Mouse (Mus musculus) ES-E14 (cell line): ENCODE measurements at regions not wholly inside any gene's neighbourhood (a gene's known extent, or its start where the extent isn't known, plus 50 kb on each side); places are given as distances from the start of the nearest gene placed in this dataset.

ENCODE experiments used
- MAFK ChIP-seq: IDR thresholded peaks from 2 replicates; pipeline ENCODE4 v1.6.1; 2014; ENCODE audit warnings: mild to moderate bottlenecking, low read depth, low read length, inconsistent platforms; ENCODE audit not compliant: insufficient read depth
- ZC3H11A ChIP-seq: IDR thresholded peaks from 2 replicates; pipeline ENCODE4 v1.6.1; 2012; ENCODE audit warnings: low read depth, mild to moderate bottlenecking, inconsistent platforms, low read length, borderline replicate concordance
- ZNF384 ChIP-seq: IDR thresholded peaks from 2 replicates; pipeline ENCODE4 v1.6.1; 2012; ENCODE audit warnings: low read depth, low read length, inconsistent platforms

- no peak for TF ChIP-seq MAFK
- TF ChIP-seq ZC3H11A: no peak
- no peak for TF ChIP-seq ZNF384
Measured at GRCm38 (mm10) chr11:110880971-110881370, 86.9 kb upstream of the Kcnj16 start.
